Mouse (Mus musculus) forebrain, embryonic 11.5 days (tissue): ENCODE data around the gene Uck1. TPM values are rescaled to one million over a fixed set of nuclear protein-coding genes. Genes with fewer than 3 reads are reported as not detected.

ENCODE experiments used
- ATAC-seq: fragments of 200-750 bp; cut with Nextera tagmentation; replicated peaks from 2 replicates; pipeline ENCODE4 v1.8.0; 2017; ENCODE audit warnings: moderate TSS enrichment; ENCODE audit not compliant: low FRiP score
- DNase-seq: peaks from one replicate; pipeline ENCODE4 v3.0.0-alpha.2; 2017; ENCODE audit warnings: low spot score
- H3K27ac ChIP-seq: fragments of 300-500 bp; sonication (generic); 2 replicates; pipeline ENCODE4 v1.5.1; 2014; ENCODE audit warnings: low read depth, low read length
- H3K27me3 ChIP-seq: fragments of 300-500 bp; sonication (generic); 2 replicates; pipeline ENCODE4 v1.6.1; 2014; ENCODE audit warnings: mild to moderate bottlenecking, low read length, mixed read lengths; ENCODE audit not compliant: control insufficient read depth, insufficient read depth
- H3K36me3 ChIP-seq: fragments of 300-500 bp; sonication (generic); 2 replicates; pipeline ENCODE4 v1.6.1; 2014; ENCODE audit warnings: mild to moderate bottlenecking, low read length, moderate library complexity, mixed read lengths; ENCODE audit not compliant: control insufficient read depth, insufficient read depth
- H3K4me1 ChIP-seq: fragments of 300-500 bp; sonication (generic); replicated peaks from 2 replicates; pipeline ENCODE4 v1.6.1; 2014; ENCODE audit warnings: low read length, mixed read lengths; ENCODE audit not compliant: control insufficient read depth, insufficient read depth
- H3K4me2 ChIP-seq: fragments of 300-500 bp; sonication (generic); 2 replicates; pipeline ENCODE4 v1.6.1; 2014; ENCODE audit warnings: low read depth, mild to moderate bottlenecking, low read length, moderate library complexity, mixed read lengths; ENCODE audit not compliant: severe bottlenecking
- H3K4me3 ChIP-seq: fragments of 300-500 bp; sonication (generic); 2 replicates; pipeline ENCODE4 v1.5.1; 2014; ENCODE audit warnings: low read depth, low read length
- H3K9ac ChIP-seq: fragments of 300-500 bp; sonication (generic); 2 replicates; pipeline ENCODE4 v1.6.1; 2014; ENCODE audit warnings: low read length
- H3K9me3 ChIP-seq: fragments of 300-500 bp; sonication (generic); 2 replicates; pipeline ENCODE4 v1.6.1; 2016; ENCODE audit warnings: low read length, mixed read lengths; ENCODE audit not compliant: control insufficient read depth
- WGBS: fragments of 180-500 bp; shearing (Covaris S2); extraction: QIAGEN DNeasy Blood & Tissue Kit; methylation state at CpG from one replicate; pipeline ENCODE4 v1.1.7; 2014; 5-methylcytosine and 5-hydroxymethylcytosine counted together
- polyA plus RNA-seq: library from polyadenylated mRNA; unstranded; fragments of >200 nt; fragmentation: Nextera tagmentation; extraction: Ambion mirVana; gene quantifications from 2 replicates; pipeline ENCODE4 v1.2.1, GENCODE M21; 2014

The Uck1 gene
- polyA plus RNA-seq, 1 experiment from 2014 or later = 78.4 TPM

DNA sequence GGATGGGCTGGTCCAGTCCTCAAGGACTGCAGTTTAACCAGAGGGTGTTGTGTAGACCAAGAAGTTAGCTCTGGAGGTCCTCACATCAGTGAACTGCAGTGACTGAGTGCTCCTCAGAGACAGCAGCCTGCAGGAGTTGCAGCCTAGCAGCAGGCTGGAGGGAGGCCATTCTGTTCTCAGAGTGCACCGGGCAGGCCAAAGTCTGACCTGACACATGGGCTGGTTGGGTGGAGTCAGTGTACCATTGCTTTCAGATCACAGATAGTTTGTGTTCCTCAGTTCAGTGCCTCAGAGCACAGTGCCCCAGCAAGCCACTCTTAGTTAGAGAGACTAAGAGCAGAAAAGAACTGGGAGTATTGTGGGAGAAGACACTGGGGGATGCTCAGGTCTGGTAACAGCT, 52.3 kb downstream of the Uck1 start:
- Histone ChIP-seq H3K4me2 (no peak overlapping the region), H3K9ac (no peak overlapping the region), H3K9me3 (no peaks in the 10 kb centered on the region), H3K4me1 (no peaks in the 10 kb centered on the region), H3K36me3 (peaks cover 45% of the 10 kb centered on the region), H3K27me3 (no peaks in the 10 kb centered on the region), H3K4me3 (no peak overlapping the region), H3K27ac (no peak overlapping the region)
- no peak for DNase-seq
- WGBS = 95% methylated on average over 1 of the region's 1 CpGs
- ATAC-seq = no peak

Other genes starting within 250 kb of the Uck1 start
- gene Fam78a, start 175.3 kb downstream of the Uck1 start, polyA plus RNA-seq = 1.5 and 1.8 TPM in 2 replicates
- 5.7 and 7.3 TPM in 2 replicates for gene Plpp7, start 164.6 kb downstream of the Uck1 start, polyA plus RNA-seq
- 98.0 and 102 TPM in 2 replicates for gene Prrc2b, start 109.1 kb downstream of the Uck1 start, polyA plus RNA-seq
- gene Pomt1, start 23.6 kb downstream of the Uck1 start, polyA plus RNA-seq = 26.3 and 33.3 TPM in 2 replicates
- 22.4 and 22.6 TPM in 2 replicates for gene Golga2, start 27.2 kb upstream of the Uck1 start, polyA plus RNA-seq
- 345 and 373 TPM in 2 replicates for gene Swi5, start 27.9 kb upstream of the Uck1 start, polyA plus RNA-seq
- gene Ciz1, start 92.2 kb upstream of the Uck1 start, polyA plus RNA-seq = 62.6 and 69.0 TPM in 2 replicates
- 12.4 and 12.8 TPM in 2 replicates for gene Dnm1, start 93.2 kb upstream of the Uck1 start, polyA plus RNA-seq
- 37.7 and 45.4 TPM in 2 replicates for gene 1110008P14Rik, start 121.8 kb upstream of the Uck1 start, polyA plus RNA-seq
- 0.28 TPM in 1 of 2 replicates, not detected in the other for gene Lcn2, start 128.1 kb upstream of the Uck1 start, polyA plus RNA-seq
- 28.0 and 29.4 TPM in 2 replicates for gene Ptges2, start 135.7 kb upstream of the Uck1 start, polyA plus RNA-seq
- 6.6 and 7.1 TPM in 2 replicates for gene Naif1, start 190.3 kb upstream of the Uck1 start, polyA plus RNA-seq
- 25.9 and 26.6 TPM in 2 replicates for gene Slc25a25, start 191.3 kb upstream of the Uck1 start, polyA plus RNA-seq